Mouse (Mus musculus): ENCODE measurements around the gene Hnrnpk. TPM values are rescaled to one million over a fixed set of nuclear protein-coding genes. Genes with fewer than 3 reads are reported as not detected.
A peak's percentile ranks its signal among the peaks of the same experiment; 100 is the strongest.
"Not testable (repeated sequence)": the region's sequence is repeated elsewhere in the genome, so short reads cannot be mapped to it uniquely, and the experiment has no call there.

Hnrnpk gene
- 1,666 and 1,742 TPM in 2 replicates for polyA plus RNA-seq (2015; fragmentation: Nextera tagmentation; extraction: Ambion mirVana)

GRCm38 (mm10) chr13:58403243-58403642 lies at the start of gene Hnrnpk:
Gene Hnrnpk (minus strand): TSS chr13:58403343.
- ATAC-seq (replicated peaks; ENCODE audit: low FRiP score); H3K9me3 ChIP-seq (replicated peaks); H3K27me3 ChIP-seq: not testable (repeated sequence)
- Histone ChIP-seq H3K36me3 (peaks cover 11% of the 10 kb centered on the region; the same call in 1 of the 2 replicates), H3K4me3 (replicated peaks) (peak within 1 kb of the TSS; percentile 98), H3K4me1 (peaks cover 18% of the 10 kb centered on the region), H3K9ac (peak within 1 kb of the TSS; percentile 100), H3K27ac (peak within 1 kb of the TSS; percentile 99), H3K4me2 (peak within 1 kb of the TSS; percentile 63)
- whole genome bisulfite sequencing, result 8% methylated on average over 17 of the region's 17 CpGs

DNA sequence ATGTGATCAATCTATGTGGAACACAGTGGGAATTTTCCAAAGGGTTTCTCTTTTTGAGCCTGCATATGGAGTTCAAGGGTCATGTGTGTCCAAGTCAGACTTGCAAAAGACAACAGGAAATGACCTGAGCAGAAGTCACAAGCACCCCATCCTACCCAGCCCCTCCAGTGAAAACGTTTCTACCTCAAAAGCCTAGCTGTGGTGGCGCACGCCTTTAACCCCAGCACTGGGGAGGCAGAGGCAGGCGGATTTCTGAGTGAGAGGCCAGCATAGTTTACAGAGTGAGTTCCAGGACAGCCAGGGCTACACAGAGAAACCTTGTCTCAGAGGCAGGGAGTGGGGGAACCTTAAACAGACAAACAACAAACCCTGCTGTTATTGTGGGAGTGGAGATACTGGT lies 49.1 kb upstream of the Hnrnpk start:
- Histone ChIP-seq H3K27ac (no peak overlapping the region), H3K4me3 (replicated peaks) (no peak overlapping the region), H3K9ac (no peak overlapping the region), H3K36me3 (no peaks in the 10 kb centered on the region), H3K4me2 (no peak overlapping the region), H3K27me3 (peaks cover 34% of the 10 kb centered on the region), H3K9me3 (replicated peaks) (no peaks in the 10 kb centered on the region), H3K4me1 (peaks cover 12% of the 10 kb centered on the region)
- ATAC-seq (replicated peaks; ENCODE audit: low FRiP score), result no peak
- WGBS, result 70% methylated on average over 4 of the region's 4 CpGs

DNA sequence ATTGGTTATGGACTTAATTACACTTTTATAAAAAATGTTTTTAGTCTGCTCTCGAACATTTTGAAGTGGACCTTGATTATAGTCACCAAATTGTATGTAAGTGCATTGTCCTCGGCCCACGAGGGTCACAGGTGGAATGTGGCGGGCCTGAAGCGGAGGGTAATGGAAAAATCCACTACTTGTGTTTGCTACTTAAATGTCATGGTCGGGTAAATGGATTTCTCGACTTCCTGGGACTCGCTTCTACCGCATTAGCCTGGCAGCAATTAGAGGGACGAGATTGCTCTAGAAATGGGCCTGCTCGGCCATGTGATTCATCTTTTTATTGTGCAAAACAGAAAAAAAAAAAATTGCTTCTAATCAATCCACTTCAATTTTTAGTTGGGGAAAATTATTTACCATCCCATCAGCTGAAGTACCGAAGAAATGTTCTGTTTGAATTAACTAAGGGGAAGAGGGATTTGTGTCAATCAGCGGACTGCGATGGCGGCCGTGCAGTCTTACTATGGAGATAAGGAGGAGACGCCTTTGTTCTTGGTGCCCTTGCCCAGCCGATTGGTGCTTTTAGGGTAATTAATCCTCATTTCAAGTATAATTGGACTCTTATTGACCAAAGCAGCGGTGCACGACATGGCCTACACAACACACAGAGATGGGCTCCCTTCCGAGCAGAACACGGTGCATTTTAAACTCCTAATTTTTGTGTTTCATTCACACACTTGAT lies 47.5 kb upstream of the Hnrnpk start:
- H3K9ac ChIP-seq, result no peak overlapping the region
- no peaks in the 10 kb centered on the region for H3K9me3 ChIP-seq (replicated peaks)
- no peak overlapping the region for H3K4me3 ChIP-seq (replicated peaks)
- H3K36me3 ChIP-seq, result no peaks in the 10 kb centered on the region
- no peak for ATAC-seq (replicated peaks; ENCODE audit: low FRiP score)
- H3K27me3 ChIP-seq, result peaks cover 29% of the 10 kb centered on the region
- no peak overlapping the region for H3K4me2 ChIP-seq
- no peak overlapping the region for H3K27ac ChIP-seq
- 71% methylated on average over 22 of the region's 22 CpGs for WGBS
- peaks cover 12% of the 10 kb centered on the region for H3K4me1 ChIP-seq

DNA sequence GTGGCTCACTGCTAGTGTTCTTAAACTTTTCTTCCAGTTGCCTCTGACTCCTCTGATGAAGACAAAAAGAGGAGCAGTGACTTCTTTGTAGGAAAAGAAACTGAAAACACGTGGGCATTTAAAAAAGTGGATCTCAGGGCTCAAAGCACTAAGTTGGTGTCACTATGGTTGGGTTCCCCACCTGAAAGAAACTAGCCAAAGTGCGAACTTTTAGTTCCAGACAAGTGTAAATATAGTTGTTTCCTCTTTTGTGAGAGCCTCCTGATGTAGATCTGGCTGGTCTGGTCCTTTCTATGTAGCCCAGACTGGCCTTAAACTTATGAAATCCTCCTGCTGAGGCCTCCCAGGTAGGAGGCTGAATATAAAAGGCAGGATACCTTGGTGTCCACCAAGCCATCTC lies 43.4 kb upstream of the Hnrnpk start:
- H3K36me3 ChIP-seq, result no peaks in the 10 kb centered on the region
- peaks cover 8% of the 10 kb centered on the region for H3K4me1 ChIP-seq
- no peak overlapping the region for H3K9ac ChIP-seq
- 85% methylated on average over 2 of the region's 2 CpGs for WGBS
- ATAC-seq (replicated peaks; ENCODE audit: low FRiP score), result no peak
- no peak overlapping the region for H3K4me2 ChIP-seq
- H3K27me3 ChIP-seq, result no peaks in the 10 kb centered on the region
- no peak overlapping the region for H3K4me3 ChIP-seq (replicated peaks)
- no peaks in the 10 kb centered on the region for H3K9me3 ChIP-seq (replicated peaks)
- no peak overlapping the region for H3K27ac ChIP-seq

- no peaks in the 10 kb centered on the region for H3K27me3 ChIP-seq
- no peak overlapping the region for H3K9ac ChIP-seq
- no peak for ATAC-seq (replicated peaks; ENCODE audit: low FRiP score)
- peaks cover 4% of the 10 kb centered on the region for H3K4me1 ChIP-seq
- no peaks in the 10 kb centered on the region for H3K9me3 ChIP-seq (replicated peaks)
- no peak overlapping the region for H3K4me3 ChIP-seq (replicated peaks)
- H3K27ac ChIP-seq, result no peak overlapping the region
- WGBS, result 25% methylated on average over 7 of the region's 7 CpGs
- no peak overlapping the region for H3K4me2 ChIP-seq
- H3K36me3 ChIP-seq, result no peaks in the 10 kb centered on the region
Measured at GRCm38 (mm10) chr13:58443787-58444186, 40.6 kb upstream of the Hnrnpk start.

DNA sequence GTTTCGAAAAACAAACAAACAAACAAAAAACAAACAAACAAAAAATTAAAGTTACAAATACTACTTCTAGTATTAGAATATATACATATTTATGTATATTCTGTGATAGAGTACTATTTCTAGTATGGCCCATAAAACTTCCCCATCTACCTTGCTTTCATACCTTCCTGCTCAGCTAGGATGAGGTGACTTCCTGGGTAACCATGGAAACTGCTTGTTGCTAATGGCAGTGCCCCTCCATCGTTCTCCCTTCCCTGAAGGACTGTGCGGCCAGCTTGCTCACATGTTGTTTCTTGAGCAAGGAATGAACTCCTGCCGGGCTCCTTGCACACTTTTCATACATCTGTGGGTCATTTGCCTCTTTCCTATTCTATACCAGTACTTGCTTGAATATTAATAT lies 40.2 kb upstream of the Hnrnpk start:
- no peak for ATAC-seq (replicated peaks; ENCODE audit: low FRiP score)
- Histone ChIP-seq H3K4me3 (replicated peaks) (no peak overlapping the region), H3K4me1 (peaks cover 4% of the 10 kb centered on the region), H3K9me3 (replicated peaks) (no peaks in the 10 kb centered on the region), H3K27me3 (no peaks in the 10 kb centered on the region), H3K9ac (no peak overlapping the region), H3K27ac (no peak overlapping the region), H3K4me2 (no peak overlapping the region), H3K36me3 (no peaks in the 10 kb centered on the region)
- 56% methylated on average over 4 of the region's 4 CpGs for WGBS

- 48% methylated on average over 2 of the region's 2 CpGs for WGBS
- H3K36me3 ChIP-seq, result no peaks in the 10 kb centered on the region
- no peak overlapping the region for H3K27ac ChIP-seq
- H3K9ac ChIP-seq, result no peak overlapping the region
- peaks cover 4% of the 10 kb centered on the region for H3K4me1 ChIP-seq
- no peaks in the 10 kb centered on the region for H3K27me3 ChIP-seq
- no peak overlapping the region for H3K4me2 ChIP-seq
- no peaks in the 10 kb centered on the region for H3K9me3 ChIP-seq (replicated peaks)
- no peak for ATAC-seq (replicated peaks; ENCODE audit: low FRiP score)
- H3K4me3 ChIP-seq (replicated peaks), result no peak overlapping the region
Measured at GRCm38 (mm10) chr13:58439716-58440115, 36.6 kb upstream of the Hnrnpk start.

DNA sequence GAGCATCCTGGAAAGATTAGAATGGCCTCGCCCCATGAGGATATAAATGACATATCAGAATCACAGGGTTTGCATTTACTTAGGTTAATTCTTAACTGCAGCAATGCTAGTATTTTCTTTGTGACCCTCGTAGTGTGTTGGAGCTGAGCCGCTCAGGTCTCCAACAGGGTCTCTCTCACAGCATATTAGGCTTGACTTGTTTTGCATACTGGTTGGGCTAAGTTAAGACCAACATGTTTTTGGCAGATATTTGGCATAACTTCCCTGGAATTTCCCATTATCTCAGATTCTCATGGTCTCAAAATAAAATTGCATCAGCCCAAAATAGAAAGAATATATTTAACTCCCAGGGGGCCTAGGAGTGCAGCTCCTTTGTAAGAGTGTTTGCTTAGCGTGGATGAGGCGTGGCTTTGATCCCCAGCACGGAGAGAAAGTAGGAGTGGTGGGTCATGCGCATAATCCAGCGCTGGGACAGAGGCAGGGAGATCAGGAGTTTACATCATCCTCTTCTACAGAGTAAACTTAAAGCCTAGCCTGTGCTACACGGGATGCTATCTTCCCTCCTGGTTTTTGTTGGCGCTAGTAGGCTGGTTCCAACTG lies 20.0 kb upstream of the Hnrnpk start:
- Histone ChIP-seq H3K9me3 (replicated peaks) (no peaks in the 10 kb centered on the region), H3K27me3 (0 out of 2 replicates have a peak, but pooled peaks cover 4% of the 10 kb centered on the region), H3K4me3 (replicated peaks) (no peak overlapping the region), H3K4me2 (no peak overlapping the region), H3K4me1 (0 out of 2 replicates have a peak, but pooled peaks cover 4% of the 10 kb centered on the region), H3K27ac (0 out of 2 replicates have a peak overlapping the region, but pooled peaks have one; percentile 18), H3K9ac (no peak overlapping the region), H3K36me3 (no peaks in the 10 kb centered on the region)
- no peak for ATAC-seq (replicated peaks; ENCODE audit: low FRiP score)
- WGBS, result 63% methylated on average over 10 of the region's 10 CpGs

- whole genome bisulfite sequencing, result 91% methylated on average over 4 of the region's 4 CpGs
- ATAC-seq (replicated peaks; ENCODE audit: low FRiP score), result no peak
- no peak overlapping the region for H3K4me2 ChIP-seq
- H3K27ac ChIP-seq, result no peak overlapping the region
- H3K27me3 ChIP-seq, result 0 out of 2 replicates have a peak, but pooled peaks cover 4% of the 10 kb centered on the region
- 0 out of 2 replicates have a peak, but pooled peaks cover 4% of the 10 kb centered on the region for H3K4me1 ChIP-seq
- no peaks in the 10 kb centered on the region for H3K36me3 ChIP-seq
- no peak overlapping the region for H3K4me3 ChIP-seq (replicated peaks)
- no peak overlapping the region for H3K9ac ChIP-seq
- H3K9me3 ChIP-seq (replicated peaks), result no peaks in the 10 kb centered on the region
Measured at GRCm38 (mm10) chr13:58422242-58422641, 19.1 kb upstream of the Hnrnpk start.

DNA sequence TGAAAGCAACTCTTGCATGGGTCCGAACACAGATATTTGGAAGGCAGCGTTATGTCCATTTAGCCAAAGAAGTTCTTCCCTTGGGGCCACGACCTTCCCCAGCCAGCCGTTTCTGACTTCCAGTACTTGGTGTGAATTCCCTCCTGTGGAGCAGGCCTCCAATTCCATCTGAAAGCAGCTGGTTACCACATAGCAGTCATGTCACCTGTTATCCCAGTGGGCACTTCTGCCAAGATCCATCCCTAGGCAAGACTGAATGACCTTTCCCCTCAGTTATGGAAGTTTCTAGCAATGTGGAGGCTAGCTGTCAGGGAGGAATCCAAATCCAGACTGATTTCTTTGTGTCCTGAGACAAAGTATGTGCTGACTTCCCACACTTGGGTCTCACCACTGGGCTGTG lies 17.9 kb upstream of the Hnrnpk start:
- Histone ChIP-seq H3K9ac (no peak overlapping the region), H3K27ac (no peak overlapping the region), H3K9me3 (replicated peaks) (no peaks in the 10 kb centered on the region), H3K4me3 (replicated peaks) (no peak overlapping the region), H3K27me3 (no peaks in the 10 kb centered on the region), H3K4me1 (0 out of 2 replicates have a peak, but pooled peaks cover 4% of the 10 kb centered on the region), H3K4me2 (no peak overlapping the region), H3K36me3 (no peaks in the 10 kb centered on the region)
- WGBS, result 85% methylated on average over 4 of the region's 4 CpGs
- no peak for ATAC-seq (replicated peaks; ENCODE audit: low FRiP score)

- no peaks in the 10 kb centered on the region for H3K27me3 ChIP-seq
- H3K27ac ChIP-seq, result no peak overlapping the region
- no peaks in the 10 kb centered on the region for H3K36me3 ChIP-seq
- H3K4me2 ChIP-seq, result no peak overlapping the region
- no peak for ATAC-seq (replicated peaks; ENCODE audit: low FRiP score)
- WGBS, result 94% methylated on average over 1 of the region's 1 CpGs
- no peak overlapping the region for H3K9ac ChIP-seq
- H3K4me3 ChIP-seq (replicated peaks), result no peak overlapping the region
- H3K9me3 ChIP-seq (replicated peaks), result no peaks in the 10 kb centered on the region
- H3K4me1 ChIP-seq, result peaks cover 9% of the 10 kb centered on the region; the same call in 1 of the 2 replicates
Measured at GRCm38 (mm10) chr13:58419266-58419665, 16.1 kb upstream of the Hnrnpk start.

DNA sequence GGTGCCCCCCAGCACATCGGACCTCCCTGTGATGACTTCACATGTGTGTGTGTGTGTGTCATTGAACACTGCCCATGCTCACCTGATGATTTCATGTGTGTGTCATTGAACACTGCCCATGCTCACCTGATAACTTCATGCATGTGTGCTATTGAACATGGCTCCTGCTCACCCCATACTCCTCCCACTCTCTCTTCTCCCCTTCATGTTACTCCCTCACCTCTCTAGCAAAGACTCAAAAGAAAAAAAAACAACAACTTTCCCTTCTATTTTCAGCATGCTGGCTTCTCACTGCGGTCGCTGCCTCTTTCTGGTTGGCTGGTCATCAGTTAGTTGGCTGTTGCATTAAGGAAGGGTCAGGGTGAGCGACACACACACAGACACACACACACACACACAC lies 15.5 kb upstream of the Hnrnpk start:
- Histone ChIP-seq H3K27ac (no peak overlapping the region), H3K4me2 (no peak overlapping the region), H3K9ac (no peak overlapping the region), H3K4me1 (peaks cover 9% of the 10 kb centered on the region; the same call in 1 of the 2 replicates), H3K36me3 (no peaks in the 10 kb centered on the region), H3K27me3 (no peaks in the 10 kb centered on the region), H3K9me3 (replicated peaks) (no peaks in the 10 kb centered on the region), H3K4me3 (replicated peaks) (no peak overlapping the region)
- no peak; the same call in 1 of the 2 replicates for ATAC-seq (replicated peaks; ENCODE audit: low FRiP score)
- WGBS, result 56% methylated on average over 4 of the region's 4 CpGs
